Mouse (Mus musculus) ZHBTc4 (cell line): ENCODE measurements around the gene Rdh7.
A peak's percentile ranks its signal among the peaks of the same experiment; 100 is the strongest.
"Not testable (repeated sequence)": the region's sequence is repeated elsewhere in the genome, so short reads cannot be mapped to it uniquely, and the experiment has no call there.

ENCODE experiments used
- DNase-seq: peaks from one replicate; pipeline ENCODE4 v3.0.0-alpha.2; 2011; ENCODE audit warnings: low read depth, low spot score

Rdh7 gene

DNA sequence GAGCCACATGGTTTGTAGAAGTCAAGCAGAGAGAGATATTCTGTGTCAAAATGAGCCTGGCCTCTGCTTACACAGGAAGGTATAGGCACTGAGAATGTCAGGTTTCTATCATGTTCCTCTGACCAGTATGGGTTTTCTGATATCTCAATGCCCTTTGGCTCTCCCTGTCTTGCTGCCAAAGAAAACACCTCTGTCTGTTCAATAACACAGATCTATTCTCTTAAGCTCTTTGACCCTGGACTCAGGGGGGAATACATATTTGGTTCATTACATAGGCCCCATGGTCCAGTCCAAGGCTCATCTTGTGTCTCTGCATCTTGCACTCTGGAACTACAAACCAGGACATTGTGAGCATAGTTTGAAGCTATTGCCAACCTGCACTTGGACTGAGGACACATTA, at the start of gene Rdh7:
Rdh7 (minus strand) TSS at position 213 of the 400 bp plus-strand sequence.
- no peak for DNase-seq

DNA sequence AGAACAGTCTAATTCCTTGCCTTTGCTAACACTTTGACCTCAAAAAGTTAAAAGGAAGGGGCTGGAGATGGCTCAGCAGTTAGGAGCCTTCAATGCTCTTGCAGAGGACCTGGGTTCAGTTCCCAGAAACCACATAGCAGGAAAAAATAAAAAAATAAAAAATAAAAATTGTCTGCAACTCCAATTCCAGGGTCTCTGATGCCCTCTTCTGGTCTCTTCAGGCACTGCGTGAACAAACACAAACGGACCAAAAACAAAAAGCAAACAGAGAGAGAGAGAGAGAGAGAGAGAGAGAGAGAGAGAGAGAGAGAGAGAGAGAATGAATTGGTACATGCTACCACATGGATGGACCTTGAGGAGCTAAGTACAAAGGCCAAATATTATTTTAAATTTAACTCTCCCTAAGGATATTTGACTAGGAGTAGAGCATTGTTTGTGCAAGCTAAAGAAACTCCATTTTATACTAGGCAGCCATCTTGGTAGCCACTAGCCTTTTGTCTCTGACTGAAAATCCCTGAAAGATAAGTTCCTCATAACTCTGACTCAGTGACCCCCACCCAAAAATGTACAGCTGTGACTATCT, 48.9 kb upstream of the Rdh7 start:
- DNase-seq = peak; percentile 61

DNA sequence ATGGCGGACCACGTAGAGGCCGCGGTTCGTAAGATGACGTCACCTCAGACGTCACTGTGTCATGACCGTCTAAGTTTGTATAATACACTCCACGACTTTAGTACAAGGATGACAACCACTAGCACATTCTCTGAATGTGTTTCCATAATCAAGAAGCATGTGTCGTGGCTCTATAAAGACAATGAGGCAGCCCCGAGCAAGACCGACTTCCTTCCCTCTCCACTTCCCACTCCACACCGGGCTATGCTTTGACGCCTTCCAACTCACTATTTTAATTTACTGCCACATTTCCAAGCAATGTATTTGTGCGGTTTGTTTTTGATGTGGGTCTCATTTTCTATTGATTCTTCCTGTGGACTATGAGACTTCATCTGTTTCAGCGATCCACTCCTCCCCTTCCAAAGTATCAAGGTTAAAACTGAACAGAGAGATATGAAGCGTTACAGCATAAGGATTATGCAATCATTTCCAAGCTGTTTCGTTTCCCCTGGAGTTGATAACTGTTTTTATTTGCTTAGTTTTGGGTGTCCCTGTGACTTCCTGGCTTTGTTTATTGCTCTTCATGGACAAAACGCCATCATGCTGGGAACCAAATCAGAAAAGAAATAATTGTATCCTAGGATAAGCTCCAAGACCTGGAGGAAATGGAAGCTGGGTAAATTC, 48.3 kb upstream of the Rdh7 start:
- peak; percentile 36 for DNase-seq

DNA sequence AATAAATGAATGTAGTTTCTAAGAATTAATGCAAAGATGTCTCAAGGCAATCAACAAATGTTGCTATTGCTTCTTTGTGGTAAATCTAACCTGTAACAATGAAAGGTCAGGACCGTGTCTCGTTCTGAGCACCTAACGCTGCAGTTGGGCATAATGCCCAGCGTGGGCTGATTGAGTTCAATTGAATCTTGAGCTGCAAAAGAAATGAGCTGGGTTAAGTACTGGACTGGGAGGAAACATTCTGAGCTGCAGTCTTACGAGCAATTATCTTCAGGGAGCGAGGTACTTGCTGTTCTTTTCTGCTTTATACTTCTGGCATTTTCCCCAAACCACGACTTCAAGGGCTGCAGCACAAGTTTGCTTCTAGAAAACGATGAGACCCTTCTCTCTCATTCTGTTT, 47.7 kb upstream of the Rdh7 start:
- DNase-seq = no peak

DNA sequence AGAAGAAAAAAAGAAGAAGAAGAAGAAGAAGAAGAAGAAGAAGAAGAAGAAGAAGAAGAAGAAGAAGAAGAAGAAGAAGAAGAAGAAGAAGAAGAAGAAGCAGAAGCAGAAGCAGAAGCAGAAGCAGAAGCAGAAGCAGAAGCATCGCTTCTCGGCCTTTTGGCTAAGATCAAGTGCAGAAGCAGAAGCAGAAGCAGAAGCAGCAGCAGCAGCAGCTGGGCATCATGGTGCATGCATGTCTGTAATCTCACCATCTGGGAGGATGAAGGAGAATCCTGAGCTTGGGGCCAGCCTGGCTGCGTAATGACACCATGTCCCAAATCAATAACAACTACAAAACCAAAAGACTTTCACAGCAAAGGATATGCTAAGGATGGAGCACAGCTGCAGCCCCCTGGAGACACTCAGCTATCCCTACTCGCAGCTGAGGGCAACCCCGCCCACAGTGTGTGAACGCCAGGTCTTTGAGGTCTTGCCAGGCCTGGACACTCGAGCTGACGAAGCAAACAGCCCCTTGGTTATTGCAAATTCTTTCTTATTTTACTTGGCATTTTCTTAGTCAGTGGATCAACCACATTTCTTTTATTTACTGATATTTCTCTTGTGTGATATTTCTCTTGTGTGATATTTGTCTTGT, 43.8 kb upstream of the Rdh7 start:
- DNase-seq = no peak

DNA sequence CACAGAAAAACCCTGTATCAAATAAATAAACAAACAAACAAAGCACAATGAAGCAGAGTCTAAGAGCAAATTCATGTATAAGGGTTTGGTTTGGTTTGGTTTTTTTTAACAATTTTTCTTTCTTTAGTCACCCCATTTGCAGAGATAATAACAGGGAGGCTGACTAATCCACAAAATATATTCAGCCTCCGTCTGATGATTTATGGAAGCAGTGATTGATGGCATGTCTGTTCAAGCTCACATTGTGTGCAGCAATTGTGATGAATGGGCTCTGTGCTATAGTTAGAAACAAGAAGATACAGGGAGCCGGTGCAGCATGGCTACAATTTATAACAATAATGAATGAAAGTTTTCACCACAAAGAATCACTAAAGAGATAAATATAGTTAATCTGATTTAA, 39.1 kb upstream of the Rdh7 start:
- DNase-seq = no peak

DNA sequence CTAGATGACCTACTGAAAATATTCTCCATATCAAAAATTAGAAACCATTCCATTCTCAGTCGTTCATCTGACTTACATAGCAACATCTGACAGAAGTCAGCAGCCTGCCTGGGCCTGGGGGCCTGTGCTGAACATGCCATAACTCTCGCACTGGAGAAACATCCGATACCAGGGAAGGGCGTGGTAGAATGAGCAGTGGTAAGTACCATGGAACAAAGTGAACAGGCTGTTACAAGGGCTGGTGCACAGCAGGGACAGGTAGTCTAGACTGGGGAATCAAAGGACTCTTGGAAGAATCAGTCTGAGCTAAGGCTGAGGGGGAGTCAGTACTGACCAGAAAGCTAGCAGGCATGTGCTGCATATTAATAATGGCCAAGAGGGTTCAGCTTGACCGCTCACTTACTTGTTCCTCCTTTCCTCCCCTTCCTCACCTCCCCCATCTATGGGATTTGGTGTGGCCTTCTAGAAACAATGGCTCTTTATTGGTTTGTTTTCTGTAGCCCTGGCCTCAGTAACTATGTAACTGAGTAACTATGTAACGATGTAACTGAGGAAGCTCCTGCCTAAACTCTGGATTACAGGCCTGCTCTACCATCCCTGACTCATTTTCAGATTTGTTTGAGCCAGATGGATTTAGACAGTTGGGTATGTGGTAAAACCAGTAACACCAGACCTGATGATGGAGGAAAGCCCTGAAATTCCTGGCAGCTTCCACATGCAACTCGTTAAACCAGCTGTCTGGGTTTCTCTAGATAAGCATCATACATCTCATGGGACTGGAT, 36.2 kb upstream of the Rdh7 start:
- DNase-seq = no peak

DNA sequence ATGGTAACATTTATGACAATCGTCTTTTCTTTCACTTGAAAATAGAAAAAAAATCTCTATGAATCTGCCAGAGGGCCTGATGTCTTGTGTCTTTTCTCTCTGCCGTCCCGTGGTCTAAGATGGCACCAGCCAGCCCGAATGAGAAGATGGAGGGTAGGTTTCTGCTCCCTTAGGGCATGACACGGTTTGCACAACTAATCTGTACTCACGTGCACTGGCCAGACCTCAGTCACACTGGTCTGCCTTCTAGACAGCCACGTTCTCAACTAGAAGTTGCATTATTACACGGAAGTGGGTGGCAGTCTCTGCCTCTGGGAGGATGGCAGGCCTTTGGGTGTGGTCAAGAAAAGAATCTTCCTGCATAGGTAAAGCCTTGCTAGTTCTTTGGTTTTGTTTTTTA, 34.4 kb upstream of the Rdh7 start:
- no peak for DNase-seq

DNA sequence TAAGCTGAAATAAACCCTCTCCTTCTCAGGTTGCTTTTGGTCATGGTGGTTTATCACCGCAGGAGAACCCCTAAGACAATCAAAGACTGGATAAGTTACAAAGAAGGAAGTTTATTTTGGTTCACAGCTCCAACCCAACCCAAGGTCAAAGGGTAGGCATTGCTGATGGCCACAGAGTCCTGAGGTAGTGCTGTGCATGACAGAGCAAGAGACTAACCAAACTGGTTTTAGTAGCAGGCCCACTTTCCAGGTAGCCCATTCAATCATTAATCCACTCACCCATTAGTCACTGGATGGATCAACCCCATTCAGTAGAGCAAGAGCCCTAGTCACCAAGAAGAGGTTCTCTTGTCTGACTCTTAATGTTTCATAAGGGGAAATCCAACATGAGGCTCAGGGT, 33.6 kb upstream of the Rdh7 start:
- no peak for DNase-seq

DNA sequence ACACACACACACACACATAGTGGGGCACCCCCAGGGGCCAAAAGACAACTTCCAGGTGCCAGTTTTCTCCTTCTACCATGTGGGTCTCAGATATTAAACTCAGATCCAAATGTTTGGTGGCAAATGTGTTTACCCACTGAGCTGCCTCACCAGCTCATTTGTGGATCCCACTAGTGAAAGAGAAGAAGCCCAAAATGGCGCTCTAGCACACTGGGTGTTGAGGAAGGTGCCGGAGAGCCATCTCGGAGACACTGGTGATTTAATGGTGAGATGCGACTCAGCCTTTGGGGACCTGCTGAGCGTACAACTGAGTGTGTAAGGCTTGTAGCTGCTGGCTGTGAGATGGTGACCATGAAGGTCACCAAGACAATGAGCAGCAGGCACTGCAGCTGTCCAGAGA, 29.0 kb upstream of the Rdh7 start:
- DNase-seq = no peak

DNA sequence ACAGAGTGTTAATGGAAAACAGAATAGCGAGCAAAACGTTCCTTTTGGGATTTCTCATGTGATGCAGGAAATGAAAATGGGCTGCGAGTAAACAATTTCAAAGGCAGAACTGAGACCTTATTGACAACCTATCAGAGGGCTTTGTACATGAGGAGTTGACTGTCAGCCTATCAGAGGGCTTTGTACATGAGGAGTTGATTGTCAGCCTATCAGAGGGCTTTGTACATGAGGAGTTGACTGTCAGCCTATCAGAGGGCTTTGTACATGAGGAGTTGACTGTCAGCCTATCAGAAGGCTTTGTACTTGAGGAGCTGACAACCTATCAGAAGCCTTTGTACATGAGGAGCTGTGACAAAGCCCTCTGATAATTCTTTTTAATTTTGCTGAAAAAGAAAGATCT, 28.6 kb upstream of the Rdh7 start:
- not testable (repeated sequence) for DNase-seq

DNA sequence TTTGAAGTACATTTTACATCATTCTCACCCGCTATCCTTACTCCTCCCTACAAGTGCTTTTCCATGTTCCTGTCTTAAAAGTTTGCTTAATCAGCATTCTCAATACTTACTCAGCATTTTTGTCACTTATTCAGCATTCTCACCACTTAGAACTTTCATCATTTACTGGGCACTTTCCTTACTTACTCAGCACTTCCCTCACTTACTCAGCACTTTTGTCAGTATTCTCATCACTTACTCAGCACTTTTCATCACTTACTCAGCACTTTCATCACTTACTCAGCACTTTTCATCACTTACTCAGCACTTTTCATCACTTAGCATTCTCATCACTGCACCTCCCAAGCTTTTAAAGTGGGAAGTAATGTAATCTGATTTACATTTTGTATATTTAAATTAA, 27.0 kb upstream of the Rdh7 start:
- no peak for DNase-seq

DNA sequence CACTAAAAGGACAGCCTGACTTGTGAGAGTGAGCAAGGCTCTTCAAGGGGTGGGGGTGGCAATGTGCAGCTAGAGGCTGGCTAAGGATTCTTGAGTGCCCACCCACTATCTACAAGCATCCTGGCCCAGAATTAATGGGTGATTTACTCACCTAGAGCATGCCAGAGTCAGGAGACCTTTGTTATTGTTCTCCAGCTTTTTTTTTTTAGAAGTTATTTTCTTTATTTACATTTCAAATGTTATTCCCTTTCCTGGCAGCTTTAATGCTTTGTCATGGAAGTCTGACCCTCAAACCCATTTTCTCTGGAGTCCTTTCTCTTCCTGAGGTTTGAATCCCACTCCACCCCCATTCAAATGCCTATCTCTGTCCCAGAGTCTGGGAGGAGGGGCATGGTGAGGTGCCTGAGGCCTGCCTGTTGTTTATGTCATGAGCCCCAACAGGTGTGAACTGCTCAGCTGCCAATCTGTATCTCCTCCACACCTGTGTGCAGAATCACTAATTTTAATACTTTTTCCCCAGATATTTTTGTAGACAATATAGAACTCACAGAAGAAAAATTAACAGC, 18.9 kb upstream of the Rdh7 start:
- DNase-seq = peak; percentile 95

DNA sequence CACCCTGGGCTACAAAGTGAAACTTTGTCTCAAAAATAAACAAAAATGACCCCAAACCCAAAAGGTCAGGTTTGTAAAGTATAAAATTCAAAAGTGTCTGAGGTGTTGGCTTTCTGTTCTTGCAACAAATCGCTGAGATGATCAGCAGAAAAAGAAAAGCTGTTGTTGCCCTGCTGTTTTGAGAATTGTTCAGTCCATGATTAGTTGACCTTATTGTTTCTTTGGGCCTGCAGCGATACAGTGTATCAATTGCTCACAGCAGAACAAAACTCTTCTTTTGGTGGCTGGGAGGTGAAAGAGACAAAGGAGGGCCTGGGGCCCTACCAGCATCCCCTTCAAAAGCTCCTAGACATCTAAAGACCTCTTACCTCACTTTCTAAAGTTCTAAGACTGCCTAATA, 17.5 kb upstream of the Rdh7 start:
- DNase-seq = peak; percentile 36

DNA sequence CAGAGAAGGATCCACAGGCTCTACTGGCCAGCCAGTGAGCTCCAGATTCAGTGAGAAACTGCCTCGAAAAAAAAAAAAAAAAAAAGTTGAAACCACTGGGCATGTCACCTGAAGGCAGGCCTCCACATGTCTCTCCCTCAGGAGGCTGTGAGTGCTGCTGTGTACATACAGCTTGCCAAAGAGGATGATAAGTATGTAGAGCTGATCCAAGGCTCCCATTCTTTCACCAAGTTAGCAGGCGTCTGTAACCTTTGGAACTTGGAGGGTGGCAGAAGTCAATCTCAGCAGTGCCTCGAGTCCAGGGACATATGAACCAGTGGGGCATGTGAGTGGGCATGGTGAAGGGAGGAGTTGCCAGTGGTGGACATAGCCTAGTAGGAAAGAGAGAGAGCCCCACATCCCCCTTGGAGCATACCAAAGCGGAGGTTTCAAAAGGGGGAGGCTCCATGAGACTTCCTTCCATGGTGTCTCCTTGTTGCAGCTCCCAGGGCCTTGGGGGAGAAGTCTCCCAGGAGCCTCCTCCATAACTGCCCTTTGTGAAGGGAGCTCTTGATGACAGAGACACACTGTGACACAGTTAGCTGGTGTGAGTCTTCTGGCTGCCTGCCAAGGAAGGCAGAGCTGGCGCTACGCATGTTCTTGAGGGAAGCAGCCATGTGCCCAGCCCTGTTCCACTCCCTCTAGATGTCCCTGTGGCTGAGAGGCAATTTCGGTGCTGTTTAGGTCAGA, 16.3 kb upstream of the Rdh7 start:
- peak; percentile 56 for DNase-seq

DNA sequence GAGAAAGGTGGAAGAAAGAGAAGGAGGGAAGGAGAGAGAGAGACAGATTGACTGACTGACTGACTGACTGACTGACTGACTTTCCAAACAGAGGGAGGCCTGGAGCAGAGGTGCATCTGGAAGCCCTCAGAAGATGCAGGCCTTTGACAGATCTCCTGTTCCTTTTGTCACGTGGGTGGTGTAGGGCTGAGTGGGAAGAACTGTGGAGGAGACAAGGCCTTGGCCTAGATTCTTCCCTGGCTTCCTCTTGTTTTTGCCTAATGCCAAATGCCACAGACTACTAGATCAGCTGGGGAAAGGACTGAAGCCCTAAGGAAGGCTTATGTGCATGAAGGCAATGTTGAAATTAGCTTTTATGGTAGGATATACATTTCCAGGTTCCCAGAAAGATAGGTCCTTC, 14.5 kb upstream of the Rdh7 start:
- no peak for DNase-seq

DNA sequence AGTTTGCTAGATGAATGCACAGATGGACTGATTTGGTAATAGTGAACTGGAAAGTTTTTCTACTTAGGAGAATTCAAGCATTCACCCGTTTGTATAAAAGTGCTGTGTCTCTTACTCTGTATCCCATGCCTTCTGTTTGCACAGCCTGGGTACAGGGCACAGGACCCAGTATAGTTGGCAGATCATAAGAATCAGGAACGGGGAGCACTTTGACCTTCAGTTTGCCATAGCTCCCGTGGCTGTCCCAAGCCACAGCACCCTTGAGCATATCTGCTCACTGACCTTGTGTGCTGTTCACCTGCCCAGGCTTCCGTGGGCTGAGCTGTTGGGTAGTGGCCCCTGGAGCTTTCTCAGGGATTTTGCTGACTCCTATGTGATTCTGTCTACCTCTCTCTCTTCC, 13.1 kb upstream of the Rdh7 start:
- no peak for DNase-seq

DNA sequence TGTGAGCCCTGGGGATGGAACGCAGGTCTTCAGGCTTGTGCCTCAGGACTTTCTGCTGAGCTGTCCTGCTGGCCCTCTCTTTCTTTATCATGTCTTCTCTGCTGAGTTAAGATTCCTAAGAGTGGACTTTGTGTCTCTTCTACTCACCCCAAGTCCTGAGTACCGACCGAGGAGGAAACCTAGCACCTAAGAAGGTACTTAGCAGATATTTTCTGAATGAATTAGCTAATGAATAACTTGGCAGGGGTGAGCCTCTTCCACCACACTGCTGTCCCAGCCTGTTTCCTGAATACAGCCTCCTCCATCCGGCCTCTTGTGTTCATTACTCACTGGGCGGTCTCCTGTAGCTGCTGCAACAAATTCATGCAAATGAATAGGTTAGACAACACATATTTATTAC, 11.2 kb upstream of the Rdh7 start:
- DNase-seq = no peak

DNA sequence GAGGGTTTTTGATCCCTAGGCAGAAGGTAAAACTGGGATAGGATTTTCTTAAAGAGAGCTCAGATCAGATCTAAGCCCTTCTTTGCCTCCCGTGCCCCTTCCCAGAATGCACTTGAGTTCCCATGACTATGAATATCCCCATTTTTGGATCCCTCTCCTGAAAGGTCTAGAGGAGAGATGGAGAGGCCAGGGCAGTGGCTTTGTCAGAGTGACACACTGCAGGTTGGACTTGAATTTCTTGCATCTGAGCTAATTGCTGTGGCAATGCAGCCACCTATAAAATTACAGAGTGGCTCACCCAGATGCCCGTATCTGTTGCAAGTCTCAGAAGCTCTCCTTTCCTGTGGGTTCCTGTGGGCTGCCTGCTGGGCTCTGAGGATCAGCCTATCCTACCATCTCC, 9.6 kb upstream of the Rdh7 start, which contains the start of gene Sdr9c7:
Sdr9c7 (plus strand) TSS at position 301 of the 400 bp plus-strand sequence.
- DNase-seq = no peak

DNA sequence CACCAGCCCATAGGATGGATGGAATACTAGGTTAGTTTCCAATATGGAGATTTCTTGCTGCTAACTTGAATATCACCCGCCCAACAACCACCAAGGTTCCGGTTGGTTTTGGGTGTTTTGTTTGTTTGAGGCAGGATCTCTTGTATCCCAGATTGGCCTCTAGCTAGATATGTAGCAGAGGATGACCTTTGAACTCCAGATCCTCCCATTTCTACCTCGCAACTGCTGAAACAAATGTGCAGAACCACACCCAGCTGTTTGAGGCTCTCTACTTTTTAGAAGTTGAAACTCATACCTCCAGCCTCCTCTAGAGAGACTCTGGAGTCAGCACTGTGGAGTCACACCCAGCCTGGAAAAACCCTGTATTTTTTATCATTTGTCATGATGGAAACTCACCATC, 8.9 kb upstream of the Rdh7 start:
- peak; percentile 67 for DNase-seq

DNA sequence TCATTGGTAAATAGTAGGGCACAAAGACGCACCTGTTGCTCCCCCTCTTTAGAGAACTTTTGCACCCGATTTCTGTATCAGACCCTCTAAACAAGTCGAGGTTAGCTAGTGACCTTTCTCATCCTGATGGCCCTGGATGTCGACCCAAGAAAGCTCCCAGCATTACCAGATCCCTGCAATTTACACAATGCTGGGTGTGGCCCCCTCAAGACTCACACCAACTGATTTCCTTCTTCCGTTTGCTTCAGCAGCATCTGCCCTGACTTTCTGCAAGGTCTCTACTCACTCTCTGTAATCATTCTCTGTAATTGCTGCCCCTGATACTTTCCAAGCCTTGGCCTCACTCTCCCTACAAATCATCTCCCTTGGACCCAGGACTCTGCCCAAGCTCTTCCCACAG, 8.1 kb upstream of the Rdh7 start:
- DNase-seq = peak; percentile 50
